Mouse (Mus musculus) heart, postnatal 4 days (tissue): ENCODE results near the gene Gm20834. TPM values are rescaled to one million over a fixed set of nuclear protein-coding genes. Genes with fewer than 3 reads are reported as not detected.
"Not testable (repeated sequence)": the region's sequence is repeated elsewhere in the genome, so short reads cannot be mapped to it uniquely, and the experiment has no call there.

Source experiments
- DNase-seq: peaks from one replicate; pipeline ENCODE4 v3.0.0; 2021
- total RNA-seq, 2 experiments: library from RNA; stranded (reverse); gene quantifications; 2 replicates each; pipeline ENCODE4 v1.2.3; 2021

Gene Gm20834
- not detected for total RNA-seq

GRCm38 (mm10) chrY:10324489-10324888 is at the start of gene Gm20834:
TSS of gene Gm20834 (minus strand) at chrY:10324589.
- DNase-seq: not testable (repeated sequence)

Other genes with a start within 250 kb of the Gm20834 start
- gene Gm21310, start 177.4 kb downstream of the Gm20834 start, total RNA-seq: not detected
- not detected for gene Gm28510, start 88.1 kb upstream of the Gm20834 start, total RNA-seq
- gene Gm20737, start 211.5 kb upstream of the Gm20834 start, total RNA-seq: not detected
- gene Gm21775, start 228.9 kb upstream of the Gm20834 start, total RNA-seq: not detected